Mouse (Mus musculus) gastrocnemius, postnatal 36 days (tissue): ENCODE measurements at regions not wholly inside any gene's neighbourhood (a gene's known extent, or its start where the extent isn't known, plus 50 kb on each side); places are given as distances from the start of the nearest gene placed in this dataset.

Experiments used
- DNase-seq, 2 experiments: peaks; one replicate each; pipeline ENCODE4 v3.0.0; 2022
- intact Hi-C: fragments of 180-260 bp; cut with DNase I; formaldehyde crosslinking; loops from one replicate; pipeline ENCODE4 v1.15.1; 2025

DNA sequence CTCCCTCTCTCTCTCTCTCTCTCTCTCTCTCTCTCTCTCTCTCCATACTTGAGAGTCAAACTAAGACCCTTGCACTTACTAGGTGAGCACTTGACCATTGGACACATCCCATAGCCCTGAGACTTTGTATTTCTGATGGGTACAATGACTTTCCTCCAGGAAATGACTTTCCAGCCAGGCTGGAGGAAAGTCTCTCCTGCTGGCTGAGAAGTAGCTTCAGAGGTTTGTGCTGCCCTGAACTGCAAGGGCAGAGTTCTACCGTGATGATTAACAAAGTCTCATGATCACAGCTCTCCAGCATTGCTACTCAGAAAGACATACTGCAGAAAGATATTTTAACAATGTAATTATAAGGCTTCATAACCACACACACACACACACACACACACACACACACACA, 98.2 kb upstream of the Pcdh8 start:
- intact Hi-C loops = no loop called here
- DNase-seq = no peak

DNA sequence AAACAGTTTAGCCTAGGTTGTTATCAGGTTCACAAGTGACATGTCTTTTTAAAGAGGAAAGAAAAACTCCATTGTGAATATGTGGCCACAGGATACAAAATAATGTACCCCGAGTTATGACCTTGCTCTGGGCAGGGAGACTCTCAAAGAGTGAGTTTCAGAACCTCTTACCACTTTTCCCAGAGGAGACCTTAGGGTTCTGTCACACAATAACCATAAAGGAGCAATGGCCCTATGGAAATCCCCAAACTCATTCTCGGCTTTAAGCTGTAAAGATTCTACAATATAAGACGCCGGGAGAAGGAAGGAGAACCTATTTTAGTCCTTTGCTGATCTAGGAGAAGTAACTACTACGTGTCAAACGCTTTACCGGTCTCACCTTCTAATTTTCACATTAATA, 85.1 kb upstream of the Pcdh8 start:
- intact Hi-C loops = no loop called here
- DNase-seq = no peak

DNA sequence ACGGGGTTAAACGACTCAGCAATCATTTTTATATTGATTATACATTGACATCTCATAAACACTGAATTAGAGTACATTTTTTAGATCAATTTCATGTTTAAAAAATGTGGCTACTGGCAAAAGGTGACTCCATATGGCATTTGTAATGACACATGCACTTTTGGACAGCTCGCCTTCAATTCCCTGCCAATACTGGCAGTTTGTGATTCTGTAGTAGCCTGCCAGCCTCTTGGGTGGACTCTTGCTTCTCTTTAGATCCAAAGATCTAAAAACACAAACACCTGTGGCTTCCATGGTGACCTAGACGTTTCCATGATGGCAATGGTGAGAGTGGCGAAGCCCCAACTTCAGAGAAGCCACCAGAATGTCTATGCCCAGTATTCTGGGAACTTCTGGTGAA, 83.1 kb upstream of the Pcdh8 start:
- DNase-seq = no peak
- intact Hi-C loops = no loop called here

DNA sequence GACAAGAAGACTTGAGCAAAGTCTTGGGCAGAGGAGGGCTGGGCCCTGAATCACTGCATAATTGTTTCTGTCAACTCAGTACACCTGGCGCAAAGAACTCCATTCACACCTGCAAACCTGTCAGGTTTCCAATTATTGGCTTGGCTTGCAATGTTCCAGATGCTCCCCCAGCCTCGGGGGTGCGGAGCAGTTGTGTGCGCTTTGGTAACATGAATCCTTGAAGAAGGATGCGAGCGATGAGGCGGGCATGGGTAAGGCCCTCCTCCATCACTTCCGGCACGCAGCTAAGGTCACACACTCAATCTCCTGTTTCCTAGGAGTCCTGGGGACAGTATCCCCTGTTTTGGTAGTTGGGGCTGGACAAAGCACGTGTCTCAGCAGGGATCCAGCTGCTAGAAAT, 81.6 kb upstream of the Pcdh8 start:
- no peak for DNase-seq
- intact Hi-C loops = no loop called here

DNA sequence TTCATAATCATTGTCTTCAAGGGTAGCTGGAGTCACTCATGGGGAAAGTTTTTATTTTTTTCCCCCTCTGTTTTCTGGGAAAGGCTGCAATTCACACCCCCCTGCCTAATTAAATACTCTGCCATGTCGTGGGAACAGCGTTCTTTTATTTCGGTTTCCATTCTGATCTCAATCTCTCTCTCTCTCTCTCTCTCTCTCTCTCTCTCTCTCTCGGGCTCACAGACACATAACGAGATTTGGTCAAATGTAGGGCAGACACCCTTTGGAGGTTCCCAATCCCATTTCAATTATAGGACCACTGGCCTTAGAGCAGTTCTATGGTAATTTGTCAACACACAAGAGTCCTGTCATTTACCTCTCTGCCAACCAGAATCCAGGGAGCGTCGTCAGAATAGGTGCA, 80.7 kb upstream of the Pcdh8 start:
- DNase-seq = no peak
- intact Hi-C loops = no loop called here

DNA sequence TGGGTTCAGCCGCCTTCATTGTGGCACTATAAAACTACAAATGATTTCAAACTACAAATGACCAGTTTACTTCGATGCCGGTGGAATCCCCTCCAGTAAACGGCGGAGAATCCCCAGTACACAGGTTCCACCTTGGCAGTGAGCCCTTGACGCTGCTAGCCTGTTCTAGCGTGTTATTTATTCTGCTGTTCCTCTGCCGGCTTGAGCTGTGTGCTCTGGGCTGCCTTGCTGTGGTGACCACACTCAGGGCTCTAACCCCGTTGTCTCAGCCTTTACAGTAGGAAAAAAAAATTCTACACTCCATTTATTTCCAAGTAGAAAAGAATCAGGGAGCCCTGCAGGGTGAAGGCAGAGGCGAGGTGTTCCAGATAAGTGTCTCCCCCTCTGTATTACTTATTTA, 80.1 kb upstream of the Pcdh8 start:
- intact Hi-C loops = no loop called here

DNA sequence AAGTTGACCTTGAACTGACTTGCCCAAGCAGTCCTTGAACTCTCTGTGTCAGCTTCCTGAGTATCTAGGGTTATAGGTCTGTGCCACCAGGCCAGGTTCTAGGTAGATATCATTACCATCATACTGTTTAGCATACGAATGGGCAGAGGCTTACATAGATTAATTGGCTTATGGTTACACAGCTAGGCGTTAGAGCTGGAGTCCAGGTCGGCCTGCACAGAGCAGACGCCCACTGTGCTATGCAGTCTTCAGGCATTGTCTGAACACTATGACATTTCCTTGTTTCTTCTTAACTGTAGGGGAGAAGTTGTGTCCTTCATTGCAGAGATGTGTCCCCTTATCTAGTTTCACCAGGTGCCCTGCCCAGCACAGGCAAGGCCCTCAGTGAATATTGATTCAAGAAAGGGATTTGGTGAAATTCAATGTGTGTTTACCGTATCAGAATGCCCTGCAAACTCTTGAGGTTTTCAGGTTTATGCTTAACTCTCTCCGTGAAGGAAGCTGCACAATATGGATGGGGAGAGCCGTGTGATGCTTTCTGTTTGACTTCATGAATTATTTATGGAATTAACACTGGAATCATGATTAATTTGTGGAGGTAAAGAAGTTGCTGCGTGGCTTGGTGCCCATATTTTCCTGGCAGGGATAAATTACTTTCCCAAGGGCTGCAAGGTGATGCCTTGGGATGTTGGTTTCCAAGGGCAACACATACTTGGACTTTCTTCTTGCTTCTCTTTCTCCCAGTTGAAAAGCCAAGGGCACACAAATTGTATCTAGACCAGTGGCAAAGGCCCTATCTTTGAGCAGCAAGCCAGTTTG, 78.7 kb upstream of the Pcdh8 start:
- intact Hi-C loops = loop anchor here (10.0 kb wide), 1 partner anchor 65 kb away; no protein-coding TSS in a partner anchor
- no peak for DNase-seq

More for the DNA sequence above, 80.1 kb upstream of the Pcdh8 start:
- DNase-seq = no peak

DNA sequence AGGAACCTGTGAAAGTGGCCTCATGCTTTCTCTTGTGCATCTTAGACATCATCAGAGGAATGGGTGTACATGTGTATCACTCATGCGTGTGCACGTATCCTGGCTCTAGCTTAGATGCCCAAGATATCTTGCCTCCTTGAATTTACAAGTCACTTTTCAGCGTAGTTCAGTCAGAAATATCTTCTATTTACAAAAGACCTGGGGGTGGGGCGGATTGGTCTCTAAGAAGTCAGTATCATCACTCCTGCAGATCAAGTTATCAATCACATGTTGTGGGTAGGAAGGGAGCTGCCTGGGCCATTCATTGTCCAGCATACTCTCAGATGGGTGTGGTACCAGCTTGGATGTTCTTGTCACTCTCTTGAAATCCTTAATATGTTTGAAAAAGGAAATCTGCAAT, 77.0 kb upstream of the Pcdh8 start:
- DNase-seq = no peak
- intact Hi-C loops = loop anchor here (10.0 kb wide), 1 partner anchor 67 kb away; no protein-coding TSS in a partner anchor

DNA sequence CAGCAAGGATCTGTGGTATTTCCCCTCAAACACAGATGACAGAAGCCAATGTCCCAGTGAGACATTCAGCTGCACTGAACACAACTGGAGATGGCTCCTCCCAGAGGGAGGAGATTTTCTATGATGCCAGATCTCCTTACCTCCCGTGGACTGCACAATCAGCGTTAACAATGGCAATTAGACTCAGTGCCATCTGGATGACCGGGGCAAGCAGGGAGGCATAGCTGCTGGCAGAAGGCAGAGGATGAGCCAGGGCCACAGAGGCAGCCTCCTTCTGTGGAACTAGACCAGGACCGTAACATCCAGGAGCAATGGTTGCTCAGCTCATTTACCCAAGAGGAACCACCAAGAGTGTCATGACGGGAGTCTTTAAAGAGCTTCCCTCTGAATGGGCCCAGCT, 73.2 kb upstream of the Pcdh8 start:
- DNase-seq = no peak
- intact Hi-C loops = loop anchor here (10.0 kb wide), 1 partner anchor 70 kb away; no protein-coding TSS in a partner anchor

DNA sequence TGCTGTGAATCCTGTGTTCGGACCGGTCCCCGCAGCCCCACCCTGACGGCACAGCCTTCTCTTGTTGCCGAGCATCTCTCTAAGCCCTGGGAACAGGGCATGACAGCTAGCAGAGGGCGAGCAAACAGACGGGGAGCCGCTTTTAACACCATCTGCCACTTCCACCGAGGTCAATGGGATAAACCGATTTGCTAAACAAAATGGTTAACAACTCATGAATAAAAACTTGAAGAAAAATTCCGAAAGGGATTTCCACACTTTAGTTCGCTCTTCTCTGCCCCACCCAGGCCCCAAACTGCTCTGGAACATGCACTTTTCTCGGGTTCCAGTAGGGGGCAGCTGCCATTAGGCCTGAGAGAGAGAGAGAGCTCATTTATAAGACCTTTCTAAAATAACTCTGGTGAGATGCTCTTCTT, 72.0 kb upstream of the Pcdh8 start:
- intact Hi-C loops = loop anchor here (10.0 kb wide), 1 partner anchor 72 kb away; no protein-coding TSS in a partner anchor
- DNase-seq = no peak

DNA sequence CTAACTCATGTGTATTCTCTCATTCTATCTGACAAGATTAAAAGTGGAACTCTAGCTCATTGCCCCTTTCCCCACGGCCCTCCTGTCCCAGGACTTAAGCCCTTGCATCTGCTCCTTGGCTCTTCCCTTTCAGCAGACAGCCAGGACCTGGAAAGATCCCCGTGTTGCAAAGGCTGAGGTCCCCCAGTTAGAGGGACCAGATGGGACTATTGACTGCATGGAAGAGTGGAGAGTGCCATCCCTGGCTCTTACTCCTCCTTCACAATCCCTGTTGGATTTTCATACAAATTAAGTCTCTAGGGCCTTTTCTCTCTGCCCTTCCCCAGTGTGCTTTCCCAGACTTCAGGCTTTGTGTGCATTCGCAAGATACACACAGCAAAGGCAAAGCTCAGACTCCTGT, 71.6 kb upstream of the Pcdh8 start:
- DNase-seq = no peak
- intact Hi-C loops = loop anchor here (10.0 kb wide), 1 partner anchor 72 kb away; no protein-coding TSS in a partner anchor

DNA sequence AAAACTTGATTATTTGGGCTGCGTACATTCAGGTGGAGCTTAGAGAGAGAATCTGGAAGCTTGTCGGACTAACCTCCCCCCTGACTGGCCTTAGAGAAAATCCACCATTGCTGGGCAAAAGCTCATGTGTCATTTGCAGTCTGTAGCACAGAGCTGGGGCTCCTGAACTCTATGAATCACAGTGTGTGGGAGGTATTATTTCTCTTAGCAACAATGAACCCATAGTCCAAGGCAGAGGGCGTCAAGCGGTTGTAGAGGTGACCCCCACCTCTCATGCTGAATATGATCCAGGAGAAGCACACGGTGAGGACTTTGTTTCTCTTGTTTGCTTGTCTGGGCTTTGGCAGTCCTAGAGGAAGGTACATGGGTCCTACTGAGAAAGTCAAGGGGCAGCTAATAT, 66.0 kb upstream of the Pcdh8 start:
- no peak for DNase-seq
- intact Hi-C loops = no loop called here

DNA sequence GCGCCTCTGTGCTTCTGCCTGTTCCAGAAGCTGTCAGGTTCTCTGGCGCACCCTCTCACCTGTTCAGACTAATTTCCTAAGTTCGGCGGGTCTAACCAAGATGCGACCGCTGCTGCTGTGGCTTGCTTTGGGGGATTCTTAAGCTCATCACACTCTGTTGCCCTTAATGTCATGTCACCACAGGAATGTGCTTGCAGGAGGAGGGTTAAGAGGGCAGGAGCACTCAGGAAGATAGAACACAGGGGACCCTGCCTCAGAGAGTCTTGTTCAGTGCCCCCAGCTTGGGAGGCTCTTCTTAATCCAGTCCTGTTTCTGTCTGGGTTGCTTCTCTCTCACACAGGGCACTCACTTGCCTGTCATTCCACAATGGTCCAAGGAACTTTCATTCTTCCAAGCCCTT, 65.1 kb upstream of the Pcdh8 start:
- no peak for DNase-seq
- intact Hi-C loops = no loop called here

DNA sequence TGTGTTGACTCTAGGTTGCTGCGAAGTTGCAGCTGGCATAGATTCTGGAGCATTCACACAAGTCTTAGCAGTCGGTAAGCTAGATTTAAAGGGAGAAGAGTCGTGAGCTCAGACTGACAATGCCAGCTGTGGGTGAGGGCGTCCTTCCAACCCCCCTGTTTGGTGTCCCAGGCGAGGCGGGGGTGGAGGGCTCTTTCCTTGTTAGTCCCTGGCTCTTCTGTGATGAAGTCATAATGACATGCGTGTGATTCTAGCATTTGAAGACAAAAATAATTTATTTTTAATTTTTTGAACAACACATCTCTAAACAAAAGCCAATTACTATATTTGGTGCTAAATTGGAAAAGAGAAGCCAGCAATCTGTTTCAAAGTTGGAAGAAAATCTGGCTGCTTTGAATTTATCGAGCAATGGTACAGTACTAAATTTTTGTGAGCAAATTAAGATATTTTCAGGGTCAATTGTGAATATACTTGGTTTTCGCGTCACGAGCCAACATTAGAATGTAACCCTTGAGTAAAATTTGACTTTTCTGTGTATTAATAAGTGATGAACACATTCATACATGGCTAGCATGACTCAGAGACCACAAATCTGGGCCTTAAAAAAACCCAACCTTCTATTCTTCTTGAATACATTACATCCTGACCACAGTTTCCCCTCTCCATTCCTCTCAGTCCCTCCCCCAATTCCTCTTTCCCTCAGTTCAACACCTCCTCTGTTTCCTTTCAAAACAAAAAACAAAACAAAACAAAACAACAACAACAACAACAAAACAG, 53.7 kb upstream of the Pcdh8 start:
- no peak for DNase-seq
- intact Hi-C loops = no loop called here

DNA sequence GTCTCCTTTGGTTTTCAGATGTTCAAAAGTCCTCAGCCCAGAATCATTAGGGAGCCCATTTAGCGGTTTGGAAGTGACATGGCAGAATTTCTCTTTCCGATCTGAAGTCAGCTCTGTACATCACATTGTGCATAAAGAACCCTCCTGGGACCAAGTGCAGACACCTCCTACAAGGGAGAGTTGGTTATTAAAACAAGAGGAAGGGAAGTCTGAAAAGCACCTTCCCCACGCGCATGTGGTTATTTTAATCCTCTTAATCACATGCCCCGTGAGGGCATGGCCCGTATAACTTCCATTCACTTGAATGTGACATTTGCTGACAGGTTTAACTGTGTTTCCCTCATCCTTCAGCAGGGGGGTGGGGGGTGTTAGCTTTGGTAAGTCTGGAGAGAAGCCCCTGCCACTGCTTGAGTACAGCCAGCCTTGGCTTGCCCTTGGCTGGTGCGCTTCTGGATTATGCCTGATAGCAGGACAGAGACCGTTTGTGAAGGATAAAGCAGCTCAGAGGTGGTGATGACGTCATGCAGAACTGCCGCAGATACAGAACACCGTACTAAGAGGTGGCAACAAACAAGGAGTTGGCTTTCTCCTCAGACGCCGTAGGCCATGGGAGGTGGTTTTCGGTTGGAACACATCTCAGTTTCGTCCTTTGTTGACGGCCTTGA, 51.5 kb upstream of the Pcdh8 start:
- no peak for DNase-seq
- intact Hi-C loops = no loop called here

DNA sequence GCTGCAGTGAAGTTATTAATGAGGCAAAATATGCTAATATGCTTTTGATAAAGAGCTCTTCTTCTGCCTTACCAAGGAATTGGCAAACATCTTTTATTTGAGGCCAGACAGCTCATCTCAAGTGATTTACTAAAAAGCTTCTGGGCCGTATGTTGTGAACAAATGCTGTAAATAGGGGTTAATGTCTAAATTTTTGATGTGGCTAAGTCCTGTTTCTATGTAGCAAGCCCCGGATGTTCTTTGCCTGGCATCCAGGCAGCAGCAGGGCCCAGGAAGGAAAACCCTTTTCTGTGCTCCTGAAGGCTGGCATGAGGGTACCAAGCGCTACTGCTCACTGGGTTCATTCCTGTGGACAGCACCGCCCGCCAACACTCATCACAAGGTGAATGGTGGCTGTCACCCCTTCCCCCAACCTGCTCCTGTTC, 50.9 kb upstream of the Pcdh8 start:
- intact Hi-C loops = no loop called here
- no peak for DNase-seq

DNA sequence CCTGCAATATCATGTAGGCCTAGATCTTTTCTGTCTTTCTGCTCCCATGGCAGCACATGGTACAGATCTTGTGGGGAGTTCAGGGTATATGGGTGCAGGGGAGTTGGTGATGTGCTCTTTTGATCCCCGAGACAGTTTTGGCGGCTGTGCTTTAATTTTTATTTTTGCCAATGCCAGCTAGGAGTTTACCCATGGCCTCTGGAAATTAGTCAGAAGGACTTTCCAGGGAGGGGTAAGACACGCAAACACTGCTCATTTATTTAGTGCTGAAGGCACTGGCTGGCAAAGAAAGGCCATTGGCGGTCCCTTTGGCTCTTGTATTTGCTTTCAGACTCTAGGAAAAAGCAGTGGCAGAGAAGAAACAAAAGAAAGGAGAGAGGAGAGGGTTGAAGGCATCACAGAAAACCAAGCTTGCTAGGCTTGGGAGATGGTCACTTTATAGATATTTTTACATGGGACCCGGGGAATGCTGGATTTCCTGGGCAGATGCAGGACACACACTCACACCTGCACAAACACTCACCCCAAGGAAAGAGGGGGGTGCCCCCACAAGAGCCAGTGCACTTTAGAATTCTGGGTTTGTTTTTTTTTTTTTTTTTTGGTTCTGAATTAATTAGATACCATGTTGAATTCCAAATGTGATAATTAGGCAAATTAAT, 50.4 kb upstream of the Pcdh8 start:
- no peak for DNase-seq
- intact Hi-C loops = no loop called here
